In genomic region chr14:53832553-53832952, GRCm38 (mm10) we compare ENCODE assay signal across 22 mouse cellular contexts.
A peak's percentile ranks its signal among the peaks of the same experiment; 100 is the strongest.
DNase-seq lines count a peak whose midpoint lies in the region; ATAC-seq and TF ChIP-seq lines count a peak whose summit lies in the region.
"Had no signal": no experiment of that assay in that cellular context is flagged by ENCODE, and none has a peak within 500 bp of the region (broad histone marks: within the 10 kb centered on the region; RNA-seq: fewer than 3 reads in every experiment).

No protein-coding gene starts in this region.

- H3K4me1 ChIP-seq in E14TG2a.4 (replicated peaks; ENCODE audit: low read depth, low read length), result peaks cover 9% of the 10 kb centered on the region
- H3K4me1 ChIP-seq: embryonic facial prominence, embryonic 13.5 days; forebrain, embryonic 12.5 days; heart, embryonic 13.5 days had no signal

- H3K9me3 ChIP-seq in E14TG2a.4 (ENCODE audit: low read length), result no peaks in the 10 kb centered on the region
- H3K9me3 ChIP-seq: embryonic facial prominence, embryonic 13.5 days; forebrain, embryonic 12.5 days; heart, embryonic 13.5 days had no signal

- no peaks in the 10 kb centered on the region for H3K27me3 ChIP-seq in E14TG2a.4 (ENCODE audit: insufficient read depth, low read length)
- H3K27me3 ChIP-seq: embryonic facial prominence, embryonic 13.5 days; forebrain, embryonic 12.5 days; heart, embryonic 13.5 days had no signal

- peak overlapping the region; percentile 62 for H3K4me3 ChIP-seq in E14TG2a.4 (replicated peaks; ENCODE audit: low read length)
- H3K4me3 ChIP-seq: embryonic facial prominence, embryonic 13.5 days; forebrain, embryonic 12.5 days; gastrocnemius, adult 2 months; heart, embryonic 13.5 days had no signal

- no peak for DNase-seq in frontal cortex, postnatal 10 days (ENCODE audit: low spot score in 2 of 2)
- DNase-seq in left cerebral cortex, postnatal 25 days (ENCODE audit: low spot score in 2 of 2), result peak; percentile 4 to 66
- DNase-seq in left cerebral cortex, postnatal 36 days (ENCODE audit: low spot score in 2 of 2), result no peak
- peak; percentile 19 for DNase-seq in ZHBTc4 (ENCODE audit: low read depth, low spot score)
- DNase-seq in ovary, postnatal 36 days (ENCODE audit: low spot score), result no peak
- DNase-seq: adrenal gland, postnatal 14 days; B cell, adult 2 months; cerebellum, adult 18-20 months; cerebellum, adult 9-11 months; cerebellum, postnatal 36 days; gastrocnemius, adult 2 months; gastrocnemius, postnatal 25 days; heart, postnatal 36 days had no signal

- intact Hi-C loops in left cerebral cortex, postnatal 25 days (cut with DNase I), result no loop called here
- intact Hi-C loops in left cerebral cortex, postnatal 36 days (cut with DNase I), result no loop called here

- TF ChIP-seq CTCF in E14TG2a.4 (conservative IDR thresholded peaks at IDR 0.05; ENCODE audit: low read length), result no peak

- H3K36me3 ChIP-seq in E14TG2a.4 (ENCODE audit: insufficient read depth, low read length), result 0 out of 2 replicates have a peak, but pooled peaks cover 4% of the 10 kb centered on the region
- H3K36me3 ChIP-seq: embryonic facial prominence, embryonic 13.5 days; forebrain, embryonic 12.5 days; heart, embryonic 13.5 days had no signal

- peak; percentile 70; the same call in 1 of the 2 replicates for ATAC-seq in frontal cortex, adult (ENCODE audit: low TSS enrichment)
- ATAC-seq in activated CD4-positive, CD25-positive, alpha-beta regulatory T cell, adult 4 months, result no peak
- ATAC-seq: CD4-positive, CD25-positive, alpha-beta regulatory T cell, adult 4 months; forebrain, embryonic 16.5 days; hindbrain, embryonic 16.5 days had no signal

Comparison
In these comparisons a context has a peak if more than half of its experiments do, and no peak if none do; other contexts are left out.
1. DNase-seq: peak in left cerebral cortex, postnatal 25 days (2 of 2) and ZHBTc4 (single experiment); none in frontal cortex, postnatal 10 days (0 of 2), left cerebral cortex, postnatal 36 days (0 of 2) and ovary, postnatal 36 days (single experiment).